15 mouse cellular contexts compared by ENCODE assay signal in the genomic region with DNA sequence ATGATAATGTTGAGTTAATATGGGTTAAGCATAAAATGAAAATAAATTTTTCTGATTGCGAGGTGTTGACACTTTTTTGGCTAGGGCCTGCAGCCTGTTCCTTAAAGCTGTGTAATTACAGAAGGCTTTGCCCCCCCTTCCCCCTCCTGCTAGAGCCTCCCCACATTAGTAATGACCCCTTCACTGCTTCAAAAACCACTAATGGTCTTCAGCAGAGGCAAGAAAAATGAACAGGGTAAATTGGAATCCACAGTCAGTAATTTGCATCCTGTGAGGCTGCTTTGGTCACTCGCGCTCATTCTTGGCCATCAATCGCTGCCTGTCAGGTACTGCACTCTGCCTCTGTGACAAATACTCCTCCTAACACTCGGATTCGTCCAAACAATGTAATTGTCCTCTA.
A peak's percentile ranks its signal among the peaks of the same experiment; 100 is the strongest.
DNase-seq lines count a peak whose midpoint lies in the region; ATAC-seq and TF ChIP-seq lines count a peak whose summit lies in the region.
"Had no signal": no experiment of that assay in that cellular context is flagged by ENCODE, and none has a peak within 500 bp of the region (broad histone marks: within the 10 kb centered on the region; RNA-seq: fewer than 3 reads in every experiment).

No protein-coding gene starts in this region.

- no peak overlapping the region for H3K9ac ChIP-seq in lung, postnatal 0 days (replicated peaks; ENCODE audit: low read depth)
- no peak overlapping the region for H3K9ac ChIP-seq in intestine, embryonic 15.5 days
- H3K9ac ChIP-seq: limb, embryonic 12.5 days had no signal

- no peaks in the 10 kb centered on the region for H3K36me3 ChIP-seq in lung, postnatal 0 days (ENCODE audit: insufficient read depth, low read length)
- no peaks in the 10 kb centered on the region for H3K36me3 ChIP-seq in intestine, embryonic 15.5 days
- H3K36me3 ChIP-seq: limb, embryonic 12.5 days had no signal

- H3K4me3 ChIP-seq in lung, postnatal 0 days (ENCODE audit: low read depth, low read length): no peak overlapping the region
- H3K4me3 ChIP-seq in intestine, embryonic 15.5 days (replicated peaks): no peak overlapping the region
- H3K4me3 ChIP-seq: erythroblast, embryonic 14.5 days; limb, embryonic 12.5 days had no signal

- H3K27ac ChIP-seq in lung, postnatal 0 days (ENCODE audit: low read length): no peak overlapping the region
- H3K27ac ChIP-seq in intestine, embryonic 15.5 days: no peak overlapping the region
- H3K27ac ChIP-seq: limb, embryonic 12.5 days had no signal

- no peak overlapping the region for H3K4me2 ChIP-seq in lung, postnatal 0 days (replicated peaks; ENCODE audit: low read depth, low read length)
- H3K4me2 ChIP-seq in intestine, embryonic 15.5 days (replicated peaks): no peak overlapping the region
- H3K4me2 ChIP-seq: limb, embryonic 12.5 days had no signal

- no peaks in the 10 kb centered on the region for H3K9me3 ChIP-seq in lung, postnatal 0 days (ENCODE audit: low read length)
- no peaks in the 10 kb centered on the region for H3K9me3 ChIP-seq in intestine, embryonic 15.5 days
- H3K9me3 ChIP-seq: limb, embryonic 12.5 days had no signal

- no peak for TF ChIP-seq EP300 in lung, postnatal 0 days (IDR thresholded peaks at IDR 0.05)

- peak; percentile 27 for DNase-seq in adrenal gland, postnatal 14 days
- DNase-seq in adrenal gland, adult 18-20 months (ENCODE audit: low spot score in 2 of 2): no peak
- peak; percentile 17 for DNase-seq in lung, postnatal 0 days (ENCODE audit: low spot score)
- no peak for DNase-seq in lung, postnatal 10 days
- peak; percentile 18 for DNase-seq in forelimb bud, embryonic 11.5 days (ENCODE audit: low read depth, low spot score)
- peak; percentile 47 for DNase-seq in retina, postnatal 1 day
- no peak for DNase-seq in layer of hippocampus, adult 9-11 months
- DNase-seq: cerebellum, postnatal 36 days; gastrocnemius, postnatal 25 days; heart, postnatal 10 days; lung, adult 2 months; midbrain, embryonic 14.5 days had no signal

- WGBS in lung, postnatal 0 days: 35% methylated on average over 6 of the region's 6 CpGs
- WGBS in intestine, embryonic 15.5 days: 48% methylated on average over 6 of the region's 6 CpGs

- no peaks in the 10 kb centered on the region for H3K27me3 ChIP-seq in lung, postnatal 0 days (replicated peaks; ENCODE audit: insufficient read depth, low read length)
- no peaks in the 10 kb centered on the region for H3K27me3 ChIP-seq in intestine, embryonic 15.5 days (replicated peaks)
- H3K27me3 ChIP-seq: limb, embryonic 12.5 days had no signal

- no peak for ATAC-seq in lung, postnatal 0 days
- ATAC-seq in intestine, embryonic 15.5 days: no peak

- no peak for TF ChIP-seq CTCF in lung, postnatal 0 days (IDR thresholded peaks at IDR 0.05)

- no peaks in the 10 kb centered on the region; the same call in 1 of the 2 replicates for H3K4me1 ChIP-seq in lung, postnatal 0 days (ENCODE audit: insufficient read depth, low read depth, low read length)
- no peaks in the 10 kb centered on the region for H3K4me1 ChIP-seq in intestine, embryonic 15.5 days (replicated peaks)
- H3K4me1 ChIP-seq: limb, embryonic 12.5 days had no signal

Comparison
In these comparisons a context has a peak if more than half of its experiments do, and no peak if none do; other contexts are left out.
1. DNase-seq: peak in adrenal gland, postnatal 14 days (single experiment), lung, postnatal 0 days (single experiment), forelimb bud, embryonic 11.5 days (single experiment) and retina, postnatal 1 day (single experiment); none in adrenal gland, adult 18-20 months (0 of 2), lung, postnatal 10 days (single experiment) and layer of hippocampus, adult 9-11 months (single experiment).